Mouse (Mus musculus): ENCODE results near the gene Ccdc89. TPM values are rescaled to one million over a fixed set of nuclear protein-coding genes. Genes with fewer than 3 reads are reported as not detected.

Ccdc89 gene
- polyA plus RNA-seq (2012; rRNA removed), result 1.1 and 1.5 TPM in 2 replicates

GRCm38 (mm10) chr7:90426020-90427001, at the start of gene Ccdc89:
Ccdc89 (plus strand) TSS chr7:90426577.
- TF ChIP-seq CTCF (IDR thresholded peaks at IDR 0.05; ENCODE audit: borderline replicate concordance, extremely low read depth, insufficient read depth, insufficient read length) (no peak), POLR2A (IDR thresholded peaks at IDR 0.05; ENCODE audit: borderline replicate concordance, extremely low read depth, insufficient read depth, insufficient read length, poor library complexity, severe bottlenecking) (no peak)

DNA sequence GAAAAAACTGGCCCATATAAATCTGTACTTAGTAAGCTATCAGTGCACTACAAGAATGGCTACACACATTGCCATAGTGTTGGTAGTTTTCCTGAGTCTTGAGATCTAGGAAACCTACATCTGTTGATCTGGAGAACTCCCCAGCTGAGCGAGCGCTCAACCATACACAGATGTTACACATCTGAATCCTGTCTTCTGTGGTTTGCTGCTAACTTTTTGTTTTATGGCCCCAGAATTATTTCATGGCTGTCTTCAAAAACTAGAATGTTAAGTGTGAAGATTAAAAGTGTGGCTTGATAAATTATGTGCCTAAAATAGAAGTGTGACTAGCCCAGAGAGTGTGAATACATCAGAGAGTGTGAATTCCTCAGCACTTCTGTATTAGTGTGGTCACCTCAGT, 42.0 kb upstream of the Ccdc89 start:
- no peak for TF ChIP-seq CTCF (IDR thresholded peaks at IDR 0.05; ENCODE audit: borderline replicate concordance, extremely low read depth, insufficient read depth, insufficient read length)
- no peak for TF ChIP-seq POLR2A (IDR thresholded peaks at IDR 0.05; ENCODE audit: borderline replicate concordance, extremely low read depth, insufficient read depth, insufficient read length, poor library complexity, severe bottlenecking)
- no peak for DNase-seq (ENCODE audit: low read depth)

More at GRCm38 (mm10) chr7:90426020-90427001, at the start of gene Ccdc89:
- peak; percentile 98 for DNase-seq (ENCODE audit: low read depth)

DNA sequence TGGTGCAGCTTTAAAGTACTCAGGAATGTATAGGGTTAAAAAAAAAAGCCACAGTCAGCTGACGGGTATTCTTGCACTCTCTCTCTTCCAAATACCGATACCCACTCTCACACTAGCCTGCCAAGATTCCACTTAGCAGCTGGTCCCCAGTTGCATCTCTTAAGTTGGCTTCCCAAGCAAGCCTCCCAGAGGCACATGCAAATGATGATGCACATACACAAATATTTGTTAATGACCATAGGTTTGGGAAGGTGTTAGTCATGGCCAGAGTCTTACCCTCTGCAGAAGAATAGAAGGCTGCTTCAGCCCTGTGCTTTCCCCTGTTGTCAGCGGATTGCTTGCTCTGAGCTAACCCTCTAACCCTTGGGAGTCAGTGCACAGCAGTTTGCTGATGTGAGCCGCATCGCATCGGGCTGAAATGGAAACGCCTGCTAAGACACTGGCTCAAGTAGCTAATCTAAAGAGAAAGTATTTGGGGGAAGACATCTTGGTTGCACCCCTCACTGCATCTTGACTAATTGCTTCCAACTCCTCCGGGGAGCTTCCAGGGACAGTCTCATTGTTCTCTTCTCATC, 39.4 kb upstream of the Ccdc89 start:
- TF ChIP-seq CTCF (IDR thresholded peaks at IDR 0.05; ENCODE audit: borderline replicate concordance, extremely low read depth, insufficient read depth, insufficient read length), result no peak
- TF ChIP-seq POLR2A (IDR thresholded peaks at IDR 0.05; ENCODE audit: borderline replicate concordance, extremely low read depth, insufficient read depth, insufficient read length, poor library complexity, severe bottlenecking), result no peak
- peak; percentile 80 for DNase-seq (ENCODE audit: low read depth)

- TF ChIP-seq POLR2A (IDR thresholded peaks at IDR 0.05; ENCODE audit: borderline replicate concordance, extremely low read depth, insufficient read depth, insufficient read length, poor library complexity, severe bottlenecking) (no peak), CTCF (IDR thresholded peaks at IDR 0.05; ENCODE audit: borderline replicate concordance, extremely low read depth, insufficient read depth, insufficient read length) (no peak)
- peak; percentile 6 for DNase-seq (ENCODE audit: low read depth)
Measured at GRCm38 (mm10) chr7:90389765-90390164, 36.6 kb upstream of the Ccdc89 start.

GRCm38 (mm10) chr7:90395073-90395472, 31.3 kb upstream of the Ccdc89 start:
- DNase-seq (ENCODE audit: low read depth), result no peak
- TF ChIP-seq POLR2A (IDR thresholded peaks at IDR 0.05; ENCODE audit: borderline replicate concordance, extremely low read depth, insufficient read depth, insufficient read length, poor library complexity, severe bottlenecking) (no peak), CTCF (IDR thresholded peaks at IDR 0.05; ENCODE audit: borderline replicate concordance, extremely low read depth, insufficient read depth, insufficient read length) (no peak)

DNA sequence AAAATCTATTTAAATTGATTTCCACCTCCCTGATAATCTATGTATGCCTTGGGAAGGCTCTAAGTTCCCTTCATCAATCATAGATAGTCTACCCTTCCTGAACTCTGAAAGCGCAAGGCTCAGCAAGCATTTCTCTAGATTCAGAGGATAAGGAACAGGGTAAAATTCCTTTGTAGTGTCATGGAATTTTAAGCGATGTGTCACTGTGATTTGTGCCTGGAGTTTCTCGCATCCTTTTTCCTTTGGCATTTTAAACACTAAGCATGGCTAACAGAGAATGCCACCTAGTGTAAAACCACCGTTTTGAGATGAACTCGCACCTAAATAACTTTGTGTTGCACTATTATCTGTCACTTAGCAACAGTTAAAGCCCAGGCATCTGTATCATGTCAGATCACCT, 30.4 kb upstream of the Ccdc89 start:
- TF ChIP-seq POLR2A (IDR thresholded peaks at IDR 0.05; ENCODE audit: borderline replicate concordance, extremely low read depth, insufficient read depth, insufficient read length, poor library complexity, severe bottlenecking) (no peak), CTCF (IDR thresholded peaks at IDR 0.05; ENCODE audit: borderline replicate concordance, extremely low read depth, insufficient read depth, insufficient read length) (no peak)
- DNase-seq (ENCODE audit: low read depth), result no peak

- peak; percentile 73; the same call in 1 of the 2 replicates for TF ChIP-seq CTCF (IDR thresholded peaks at IDR 0.05; ENCODE audit: borderline replicate concordance, extremely low read depth, insufficient read depth, insufficient read length)
- no peak for TF ChIP-seq POLR2A (IDR thresholded peaks at IDR 0.05; ENCODE audit: borderline replicate concordance, extremely low read depth, insufficient read depth, insufficient read length, poor library complexity, severe bottlenecking)
- DNase-seq (ENCODE audit: low read depth), result peak; percentile 71
Measured at GRCm38 (mm10) chr7:90409934-90410333, 16.4 kb upstream of the Ccdc89 start.

GRCm38 (mm10) chr7:90427006-90427405, 629 bp downstream of the Ccdc89 start:
- no peak for DNase-seq (ENCODE audit: low read depth)
- no peak for TF ChIP-seq POLR2A (IDR thresholded peaks at IDR 0.05; ENCODE audit: borderline replicate concordance, extremely low read depth, insufficient read depth, insufficient read length, poor library complexity, severe bottlenecking)
- no peak for TF ChIP-seq CTCF (IDR thresholded peaks at IDR 0.05; ENCODE audit: borderline replicate concordance, extremely low read depth, insufficient read depth, insufficient read length)

GRCm38 (mm10) chr7:90432221-90432620, 5.8 kb downstream of the Ccdc89 start:
- no peak for DNase-seq (ENCODE audit: low read depth)
- no peak for TF ChIP-seq POLR2A (IDR thresholded peaks at IDR 0.05; ENCODE audit: borderline replicate concordance, extremely low read depth, insufficient read depth, insufficient read length, poor library complexity, severe bottlenecking)
- no peak for TF ChIP-seq CTCF (IDR thresholded peaks at IDR 0.05; ENCODE audit: borderline replicate concordance, extremely low read depth, insufficient read depth, insufficient read length)

DNA sequence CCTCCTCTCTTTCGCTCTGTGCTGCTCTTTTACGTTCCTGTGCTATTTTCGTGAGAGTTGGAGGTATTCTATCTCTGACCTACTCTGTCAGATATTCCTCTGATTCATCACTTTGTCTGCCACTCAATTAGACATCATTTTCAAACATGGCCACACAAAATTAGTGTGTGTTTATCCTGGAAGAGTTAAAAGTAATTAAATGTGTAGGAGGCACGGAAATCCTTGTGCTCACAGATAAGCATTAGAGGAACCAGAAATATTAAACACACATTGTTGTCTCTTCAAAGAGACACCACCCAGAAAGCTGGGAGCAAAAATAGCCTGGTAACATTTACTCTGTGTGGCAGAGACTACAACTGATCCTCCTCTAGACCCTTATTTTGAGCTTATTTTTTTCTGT, 13.7 kb downstream of the Ccdc89 start:
- DNase-seq (ENCODE audit: low read depth), result no peak
- no peak for TF ChIP-seq CTCF (IDR thresholded peaks at IDR 0.05; ENCODE audit: borderline replicate concordance, extremely low read depth, insufficient read depth, insufficient read length)
- TF ChIP-seq POLR2A (IDR thresholded peaks at IDR 0.05; ENCODE audit: borderline replicate concordance, extremely low read depth, insufficient read depth, insufficient read length, poor library complexity, severe bottlenecking), result no peak

DNA sequence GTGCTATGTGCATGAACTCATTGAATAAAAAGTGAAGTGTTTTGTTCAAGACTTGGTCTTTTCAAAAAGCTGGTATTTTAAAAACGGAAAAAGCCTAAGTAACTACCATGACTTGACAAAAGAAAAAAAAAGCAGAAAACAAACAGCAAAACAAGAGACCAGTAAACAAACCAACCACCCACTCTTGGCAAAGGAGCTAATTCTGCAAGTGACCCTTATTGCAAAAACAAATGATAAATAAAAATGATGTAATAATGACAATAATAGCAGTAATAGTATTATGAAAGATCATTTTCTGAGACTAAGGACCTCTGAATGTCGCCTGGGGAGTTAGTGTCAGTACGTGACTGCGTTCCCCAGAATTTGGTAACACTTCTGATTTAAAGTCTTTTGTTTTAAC, 15.7 kb downstream of the Ccdc89 start:
- no peak for DNase-seq (ENCODE audit: low read depth)
- TF ChIP-seq CTCF (IDR thresholded peaks at IDR 0.05; ENCODE audit: borderline replicate concordance, extremely low read depth, insufficient read depth, insufficient read length), result no peak
